Mouse (Mus musculus): Measurements from ENCODE around the gene Gm28035.

Gene Gm28035

DNA sequence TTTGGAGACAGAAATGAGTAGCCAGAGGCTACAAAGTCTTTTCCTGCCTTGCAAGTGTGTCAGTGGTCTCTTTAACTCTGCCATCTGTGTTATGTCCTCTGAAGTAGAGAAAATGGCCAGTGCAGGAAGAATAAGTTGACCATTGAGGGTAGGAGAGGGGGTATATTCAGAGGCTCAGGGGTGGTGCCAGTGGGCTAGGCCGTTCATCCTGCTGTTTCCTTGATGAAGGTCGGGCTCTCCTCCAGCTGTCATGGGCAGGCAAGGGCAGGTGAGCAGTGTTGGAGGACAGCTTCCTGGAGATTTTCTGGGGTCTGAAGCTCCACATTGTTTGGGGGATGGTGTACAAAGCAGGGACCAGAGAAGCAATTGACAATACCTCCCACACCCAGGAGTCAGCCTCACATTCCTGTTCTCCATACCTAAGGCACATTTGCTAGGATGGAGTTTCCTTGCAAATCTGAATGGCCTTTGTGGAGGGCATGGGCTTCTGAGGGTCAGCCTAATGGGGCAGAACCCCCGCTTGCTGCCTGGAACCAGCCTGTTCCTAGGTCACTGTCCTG, 1.4 kb upstream of the Gm28035 start:
- DNase-seq (ENCODE audit: low spot score), result no peak

DNA sequence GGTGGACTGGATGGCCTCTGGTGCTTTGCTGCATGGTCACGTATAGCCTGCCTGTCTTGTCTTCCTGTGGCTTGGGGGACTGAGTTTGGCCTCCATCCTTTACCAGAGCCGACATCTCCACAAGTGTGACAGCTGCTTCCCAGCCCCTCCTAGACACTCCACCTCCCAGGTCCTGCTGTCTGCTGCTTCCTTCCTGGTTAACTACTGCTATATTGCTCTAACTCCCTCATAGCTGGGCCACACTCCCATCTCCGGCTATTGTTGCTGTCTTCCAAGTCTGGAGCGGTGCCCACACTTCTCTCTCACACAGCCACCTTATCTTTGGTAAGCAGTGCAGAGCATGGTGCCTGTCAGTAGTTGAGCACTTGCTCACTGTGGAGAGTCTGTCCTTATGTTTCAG, 590 bp upstream of the Gm28035 start:
- no peak for DNase-seq (ENCODE audit: low spot score)

DNA sequence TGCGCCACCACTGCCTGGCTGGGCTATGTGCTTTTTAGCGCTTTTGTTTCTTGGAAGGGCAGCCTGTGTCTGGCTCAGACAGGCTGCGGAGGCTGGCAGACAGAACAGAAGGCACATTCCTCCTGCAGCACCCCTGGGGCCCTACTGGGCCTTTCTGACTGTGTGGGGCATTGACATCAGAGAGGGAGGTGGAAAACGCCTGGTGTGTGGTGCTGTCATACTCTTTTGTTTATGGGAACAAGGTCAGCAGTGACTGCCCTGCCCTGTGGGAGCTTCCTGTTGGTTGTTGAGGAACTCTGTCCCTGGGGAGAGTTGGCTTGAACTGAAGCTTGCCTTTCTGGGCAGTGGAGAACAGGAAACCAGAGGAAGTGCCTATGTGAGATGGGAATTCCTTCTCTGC, 2.1 kb downstream of the Gm28035 start:
- DNase-seq (ENCODE audit: low spot score), result no peak

DNA sequence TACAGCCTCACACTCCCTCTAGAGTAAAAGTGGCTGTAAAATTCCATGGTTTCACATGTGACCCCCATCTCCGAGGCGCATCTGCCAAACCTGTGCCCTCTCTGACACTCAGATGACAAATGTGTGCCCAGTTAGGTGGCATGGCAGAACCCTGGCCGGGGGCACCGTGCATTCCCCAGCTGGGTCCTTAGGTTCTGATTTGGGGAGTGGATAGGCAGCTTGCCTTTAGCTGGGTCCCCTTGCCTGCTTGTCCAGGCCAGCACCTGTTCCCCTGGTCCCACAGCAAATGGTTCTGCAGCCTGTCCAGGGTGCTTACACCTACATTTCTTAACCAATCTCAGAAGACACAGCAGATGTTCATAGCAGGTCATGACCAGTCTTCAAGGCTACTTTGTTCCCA, 3.0 kb downstream of the Gm28035 start:
- DNase-seq (ENCODE audit: low spot score), result no peak

DNA sequence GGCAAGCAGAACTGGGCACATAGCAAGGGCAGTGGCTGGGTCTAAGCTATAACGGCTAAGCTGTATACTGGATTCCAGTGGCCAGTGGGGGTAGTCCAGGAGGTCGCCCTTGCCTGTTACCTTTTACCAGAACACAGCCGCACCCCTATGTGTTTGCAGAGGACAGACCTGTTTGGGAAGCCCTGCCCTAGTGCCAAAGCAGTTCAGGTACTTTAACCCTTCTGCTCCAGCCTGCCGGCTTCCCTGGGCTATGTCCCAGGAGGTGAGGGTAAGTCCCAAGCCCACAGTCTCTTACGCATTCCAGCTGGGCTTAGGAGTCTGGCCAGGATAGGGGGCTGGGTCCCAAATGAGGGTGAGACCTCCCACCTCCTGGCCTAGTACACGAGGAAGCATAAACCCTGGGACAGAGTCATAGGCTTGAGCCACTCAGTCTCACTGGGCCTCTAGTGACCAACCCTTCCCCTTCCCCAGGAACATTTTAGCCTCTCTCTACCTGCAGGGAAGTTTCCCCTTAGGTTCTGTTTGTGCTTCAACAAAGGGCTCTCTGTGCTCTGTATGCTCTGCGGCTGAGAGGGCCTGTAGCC, 4.3 kb downstream of the Gm28035 start:
- DNase-seq (ENCODE audit: low spot score), result no peak

DNA sequence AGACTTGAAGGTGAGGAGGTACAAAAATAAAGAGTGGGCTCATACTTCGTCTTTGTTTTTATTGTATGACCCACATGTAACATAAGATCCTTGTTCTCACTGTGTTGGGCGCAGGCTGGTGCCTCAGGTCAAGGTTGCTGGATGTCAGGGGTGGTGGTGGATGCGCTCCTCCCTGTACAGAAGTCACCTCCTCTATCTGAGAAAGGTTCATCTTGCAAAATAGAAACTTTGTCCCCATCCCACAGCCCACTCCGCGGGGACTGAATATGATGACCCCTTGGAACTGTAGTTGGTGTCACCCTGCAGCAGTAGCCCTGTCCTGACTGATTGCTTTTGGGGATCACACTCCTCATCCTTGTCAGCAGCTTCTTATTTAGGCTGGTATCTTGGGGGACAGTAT, 6.7 kb downstream of the Gm28035 start:
- DNase-seq (ENCODE audit: low spot score), result no peak

DNA sequence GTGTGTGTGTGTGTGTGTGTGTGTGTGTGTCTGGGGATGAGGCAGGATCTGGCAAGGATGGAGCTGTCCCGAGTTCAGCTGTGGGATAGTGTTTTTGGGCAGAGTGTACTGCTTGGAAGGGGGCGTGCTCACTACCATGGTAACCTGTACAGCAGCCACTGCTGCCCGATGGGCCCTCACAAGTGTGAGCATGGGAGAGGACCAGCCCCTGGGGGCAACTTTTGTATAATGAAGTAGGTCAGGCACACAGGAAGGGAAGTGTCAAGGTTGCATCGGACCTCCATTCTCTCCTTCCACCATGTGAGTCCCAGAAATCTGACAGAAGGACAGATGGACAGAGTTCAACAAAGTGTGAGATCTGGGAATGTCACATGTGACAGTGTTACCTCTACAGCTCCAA, 7.3 kb downstream of the Gm28035 start:
- DNase-seq (ENCODE audit: low spot score), result no peak

DNA sequence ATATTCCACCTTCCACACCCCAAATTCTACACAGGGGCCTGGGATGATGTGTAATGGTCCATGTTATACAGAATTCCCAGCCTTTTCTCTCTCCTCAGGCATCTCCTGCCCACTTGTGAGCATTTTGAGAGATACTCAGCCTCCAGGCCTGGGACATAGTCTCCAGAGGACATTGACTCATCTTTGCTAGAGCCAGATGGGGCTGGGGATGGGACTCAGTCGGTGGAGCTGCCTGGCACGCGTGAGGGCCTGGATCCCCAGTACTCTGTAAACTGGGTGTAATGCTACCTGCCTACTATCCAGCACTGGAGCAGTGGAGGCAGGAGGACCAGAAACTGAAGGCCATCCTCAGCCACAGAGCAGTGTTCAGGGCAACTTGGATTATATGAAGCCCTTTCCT, 8.8 kb downstream of the Gm28035 start:
- no peak for DNase-seq (ENCODE audit: low spot score)

DNA sequence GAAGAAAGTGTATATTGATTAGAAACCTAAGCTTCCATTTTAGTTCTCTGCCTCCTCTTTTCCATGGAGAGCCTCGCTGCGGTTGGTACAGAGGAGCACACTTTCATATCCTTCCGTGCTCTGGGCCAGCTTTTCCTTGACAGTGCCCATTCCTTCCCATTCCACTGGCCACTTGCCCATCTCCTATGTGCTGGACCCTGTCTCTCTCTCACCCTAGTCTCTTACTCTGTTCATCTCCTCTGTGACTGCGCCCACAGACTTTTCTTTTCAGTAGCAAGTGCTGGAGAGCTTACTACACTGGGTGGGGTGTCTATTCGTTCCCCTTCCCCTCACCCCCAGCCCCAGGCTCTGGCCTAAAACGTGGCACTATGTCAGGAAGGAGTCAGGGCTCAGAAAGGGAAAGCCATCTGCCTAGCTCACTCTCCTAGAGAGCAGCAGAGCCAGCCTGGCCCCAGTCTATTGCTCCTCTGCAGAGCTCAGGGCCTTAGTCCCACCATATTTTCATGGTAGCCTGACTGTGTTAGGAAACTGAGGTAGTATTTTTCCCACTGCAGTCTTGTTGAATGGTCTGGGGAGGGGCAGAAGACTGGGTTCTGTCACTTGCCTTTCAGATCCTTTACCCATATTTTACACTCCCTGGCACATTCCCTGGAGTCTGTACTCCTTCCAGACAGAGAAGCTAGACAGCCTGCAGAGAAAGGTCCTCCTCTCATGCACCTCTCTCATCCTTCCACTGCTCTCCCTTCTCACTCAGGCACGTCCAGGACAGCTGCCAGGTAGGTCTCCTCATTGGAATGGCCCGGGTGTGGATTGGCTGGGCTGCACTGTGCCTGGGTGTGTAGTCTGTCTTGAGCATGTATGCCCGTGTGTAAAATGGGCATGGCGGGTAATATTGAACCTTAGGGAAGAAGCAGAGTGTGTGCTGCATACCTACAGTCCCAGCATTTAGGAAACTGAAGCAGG, 10.1 kb downstream of the Gm28035 start:
- no peak for DNase-seq (ENCODE audit: low spot score)

DNA sequence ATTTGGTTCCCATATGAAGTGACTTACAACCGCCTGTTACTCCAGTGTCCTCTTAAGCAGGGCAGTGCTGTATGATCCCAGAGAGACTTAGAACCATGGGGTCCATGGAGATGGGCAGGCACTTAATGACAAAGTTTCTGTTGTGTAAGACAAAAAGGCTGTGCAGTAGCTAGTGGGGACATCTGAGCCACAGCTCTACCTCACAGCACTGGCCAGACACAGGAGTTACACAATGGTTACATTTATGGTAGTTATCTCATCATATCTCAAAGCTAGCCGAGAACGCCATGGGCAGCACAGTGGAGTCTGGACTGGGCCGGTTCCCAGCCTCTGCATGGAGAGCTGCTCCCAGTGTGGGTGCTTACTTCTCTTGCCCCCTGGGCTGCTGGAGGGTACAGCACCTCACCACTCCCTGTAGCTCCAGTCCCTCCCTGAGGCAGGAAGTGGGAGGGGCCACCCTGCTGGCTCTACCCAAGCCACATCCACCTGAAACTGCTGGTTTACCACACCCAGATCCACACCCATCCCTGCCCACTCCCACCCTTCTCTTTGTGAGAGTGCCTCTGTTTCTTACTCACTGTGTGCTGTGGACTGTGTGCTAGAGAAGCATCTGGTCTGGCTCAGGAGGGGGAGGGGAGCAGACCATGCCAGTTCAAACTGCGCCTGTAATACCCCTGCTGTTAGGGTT, 11.2 kb downstream of the Gm28035 start:
- no peak for DNase-seq (ENCODE audit: low spot score)

DNA sequence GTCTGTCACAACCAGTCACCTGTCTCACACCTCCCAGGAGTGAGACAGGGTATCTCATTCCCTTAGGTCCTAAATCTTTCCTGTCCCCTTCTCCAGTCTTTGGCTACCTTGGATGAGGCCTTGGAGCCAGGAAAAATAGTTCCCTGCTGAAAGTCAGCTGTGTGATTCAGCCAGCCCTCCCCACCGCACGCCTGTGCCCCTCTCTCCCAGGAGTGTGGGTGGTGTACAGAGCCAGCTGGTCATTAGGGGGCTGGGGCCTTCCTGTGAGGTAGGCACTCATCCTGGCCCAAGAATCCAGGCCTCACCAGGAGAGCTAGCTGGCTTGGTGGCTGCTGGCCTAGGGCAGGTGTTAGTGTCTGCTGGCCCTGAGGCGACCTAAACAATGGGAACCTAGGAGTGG, 12.2 kb downstream of the Gm28035 start:
- no peak for DNase-seq (ENCODE audit: low spot score)

DNA sequence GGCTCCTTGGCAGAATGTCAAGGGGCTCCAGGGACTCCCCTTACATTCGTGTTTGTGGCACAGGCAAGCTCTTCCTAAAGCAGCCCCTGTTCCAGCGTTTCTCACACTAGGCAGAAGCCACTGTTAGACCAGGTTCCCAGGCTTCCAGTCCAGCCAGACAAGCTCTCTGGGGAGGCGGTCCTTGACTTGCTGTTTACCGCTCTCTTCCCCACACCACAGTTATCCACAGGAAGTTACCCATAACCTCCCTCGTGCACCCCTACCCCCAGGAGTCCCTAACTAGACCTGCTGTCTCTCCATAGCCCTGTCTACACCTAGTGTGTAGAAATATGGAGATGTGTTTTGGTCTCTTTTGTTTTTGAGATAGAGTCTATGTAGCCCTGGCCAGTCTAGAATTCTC, 13.4 kb downstream of the Gm28035 start:
- DNase-seq (ENCODE audit: low spot score), result no peak

DNA sequence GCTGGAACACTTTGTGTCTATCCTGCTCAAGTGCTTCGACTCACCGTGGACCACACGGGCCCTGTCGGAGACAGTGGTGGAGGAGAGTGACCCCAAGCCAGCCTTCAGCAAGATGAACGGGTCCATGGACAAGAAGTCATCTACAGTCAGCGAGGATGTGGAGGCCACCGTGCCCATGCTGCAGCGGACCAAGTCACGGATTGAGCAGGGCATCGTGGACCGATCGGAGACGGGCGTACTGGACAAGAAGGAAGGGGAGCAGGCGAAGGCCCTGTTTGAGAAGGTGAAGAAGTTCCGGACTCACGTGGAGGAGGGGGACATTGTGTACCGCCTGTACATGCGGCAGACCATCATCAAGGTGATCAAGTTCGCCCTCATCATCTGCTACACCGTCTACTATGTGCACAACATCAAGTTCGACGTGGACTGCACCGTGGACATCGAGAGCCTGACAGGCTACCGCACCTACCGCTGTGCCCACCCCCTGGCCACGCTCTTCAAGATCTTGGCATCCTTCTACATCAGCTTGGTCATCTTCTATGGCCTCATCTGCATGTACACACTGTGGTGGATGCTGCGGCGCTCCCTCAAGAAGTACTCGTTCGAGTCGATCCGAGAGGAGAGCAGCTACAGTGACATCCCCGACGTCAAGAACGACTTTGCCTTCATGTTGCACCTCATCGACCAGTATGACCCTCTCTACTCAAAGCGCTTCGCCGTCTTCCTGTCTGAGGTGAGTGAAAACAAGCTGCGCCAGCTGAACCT, 15.4 kb downstream of the Gm28035 start:
- no peak for DNase-seq (ENCODE audit: low spot score)

DNA sequence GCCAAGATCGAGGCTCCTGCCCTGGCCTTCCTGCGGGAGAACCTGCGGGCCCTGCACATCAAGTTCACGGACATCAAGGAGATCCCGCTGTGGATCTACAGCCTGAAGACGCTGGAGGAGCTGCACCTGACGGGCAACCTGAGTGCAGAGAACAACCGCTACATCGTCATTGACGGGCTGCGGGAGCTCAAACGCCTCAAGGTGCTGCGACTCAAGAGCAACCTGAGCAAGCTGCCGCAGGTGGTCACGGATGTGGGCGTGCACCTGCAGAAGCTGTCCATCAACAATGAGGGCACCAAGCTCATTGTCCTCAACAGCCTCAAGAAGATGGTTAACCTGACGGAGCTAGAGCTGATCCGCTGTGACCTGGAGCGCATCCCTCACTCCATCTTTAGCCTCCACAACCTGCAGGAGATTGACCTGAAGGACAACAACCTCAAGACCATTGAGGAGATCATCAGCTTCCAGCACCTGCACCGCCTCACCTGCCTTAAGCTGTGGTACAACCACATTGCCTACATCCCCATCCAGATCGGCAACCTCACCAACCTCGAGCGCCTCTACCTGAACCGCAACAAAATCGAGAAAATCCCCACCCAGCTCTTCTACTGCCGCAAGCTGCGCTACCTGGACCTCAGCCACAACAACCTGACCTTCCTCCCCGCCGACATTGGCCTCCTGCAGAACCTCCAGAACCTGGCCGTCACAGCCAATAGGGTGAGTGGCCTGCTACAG, 16.4 kb downstream of the Gm28035 start:
- DNase-seq (ENCODE audit: low spot score), result no peak

DNA sequence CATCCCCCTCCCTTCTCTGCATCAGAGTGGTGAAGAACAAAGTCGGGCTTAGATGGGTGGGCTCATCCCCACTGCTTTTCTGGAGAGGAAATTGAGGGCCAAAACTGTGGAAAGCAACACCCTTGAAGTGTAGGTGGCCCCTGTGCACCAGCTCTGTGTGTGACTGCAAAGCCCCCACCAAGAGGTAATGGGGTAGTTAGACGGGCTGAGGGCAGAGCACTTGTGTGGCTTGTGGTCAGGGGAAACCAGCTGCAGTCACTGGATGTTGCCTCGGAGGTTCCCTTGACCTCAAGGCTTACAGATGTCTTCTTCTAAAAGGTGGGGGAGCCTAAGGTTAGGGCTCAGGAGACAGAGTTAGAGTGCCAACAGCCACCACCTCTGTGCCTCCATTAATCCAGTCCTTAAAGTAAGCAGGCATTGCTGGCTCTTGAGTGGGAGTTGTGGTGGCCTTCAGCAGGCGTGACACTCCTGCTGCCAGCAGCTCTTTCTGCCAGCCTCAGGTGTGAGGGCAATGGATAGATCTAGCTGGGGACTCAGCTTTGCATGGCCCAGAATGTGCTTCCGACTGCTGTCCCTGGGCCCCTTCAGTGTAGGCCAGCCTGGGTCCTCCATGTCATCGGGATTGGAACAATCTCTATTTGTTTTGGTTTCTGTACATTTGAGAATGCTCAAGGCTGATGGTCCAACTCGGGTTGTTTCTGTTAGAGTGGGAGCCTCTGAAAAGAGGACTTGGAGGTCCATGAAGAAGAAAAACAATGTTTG, 17.5 kb downstream of the Gm28035 start:
- no peak for DNase-seq (ENCODE audit: low spot score)

DNA sequence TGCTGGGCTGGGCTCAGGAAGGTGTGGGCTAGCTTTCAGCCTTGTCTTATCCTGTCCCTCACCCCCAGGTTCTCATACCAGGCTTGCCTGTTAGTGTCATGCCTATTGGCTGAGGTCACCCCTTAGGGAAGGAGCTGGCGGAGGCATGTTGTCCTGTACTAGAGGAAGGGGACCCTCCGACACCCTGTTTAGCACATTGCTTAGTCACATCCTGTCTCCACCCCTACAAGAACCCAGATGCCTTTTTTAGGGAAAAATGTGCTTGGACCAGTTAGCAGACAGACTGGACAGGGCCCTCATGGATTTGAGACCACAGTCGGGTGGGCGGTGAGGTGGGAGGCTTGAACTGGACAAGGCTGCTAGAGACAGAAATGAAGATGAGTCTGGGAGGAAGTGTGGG, 18.2 kb downstream of the Gm28035 start:
- DNase-seq (ENCODE audit: low spot score), result no peak

DNA sequence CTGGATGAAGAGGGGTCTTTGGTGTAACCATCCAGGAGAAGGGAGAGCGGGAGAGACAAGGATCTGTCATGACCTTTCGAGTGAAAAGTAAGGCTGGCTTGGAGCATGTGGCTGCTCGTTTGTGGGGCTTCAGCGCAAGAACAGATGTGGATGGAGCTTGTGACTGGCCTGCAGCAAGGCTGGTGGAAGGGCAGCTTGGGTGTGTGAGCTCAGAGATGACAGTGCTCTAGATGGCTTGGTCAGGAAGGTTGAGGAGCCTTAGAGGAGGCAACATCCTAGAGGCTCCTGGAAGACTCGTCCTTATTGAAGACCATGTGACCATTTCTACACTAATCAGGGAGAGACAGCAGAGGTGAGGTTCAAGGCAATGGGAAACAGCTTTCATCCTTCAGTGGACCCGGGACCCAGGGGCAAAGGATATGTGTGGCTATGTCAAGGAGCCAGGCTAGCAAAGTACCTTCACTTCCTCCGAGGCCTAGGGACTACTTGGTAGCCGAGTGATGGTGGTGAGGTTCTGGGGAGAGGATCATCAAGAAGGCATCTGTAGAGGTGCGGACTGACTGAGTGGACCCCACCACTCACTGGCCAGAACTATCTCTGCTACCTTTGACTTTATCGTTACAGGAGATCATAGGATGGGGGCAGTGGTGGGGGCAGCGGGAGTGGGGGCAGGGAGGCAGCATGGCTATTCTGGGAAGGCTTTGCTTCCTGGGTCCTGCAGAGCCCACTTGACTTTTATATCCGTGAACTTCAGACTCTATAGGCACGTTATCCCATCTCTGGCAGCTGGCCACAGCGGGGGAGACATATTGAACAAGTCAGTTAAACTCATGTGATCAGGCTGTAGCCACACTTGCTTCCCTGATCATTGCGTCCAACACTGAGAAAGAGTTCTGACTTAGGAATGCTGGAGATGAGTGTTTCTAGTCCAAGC, 19.0 kb downstream of the Gm28035 start:
- no peak for DNase-seq (ENCODE audit: low spot score)

DNA sequence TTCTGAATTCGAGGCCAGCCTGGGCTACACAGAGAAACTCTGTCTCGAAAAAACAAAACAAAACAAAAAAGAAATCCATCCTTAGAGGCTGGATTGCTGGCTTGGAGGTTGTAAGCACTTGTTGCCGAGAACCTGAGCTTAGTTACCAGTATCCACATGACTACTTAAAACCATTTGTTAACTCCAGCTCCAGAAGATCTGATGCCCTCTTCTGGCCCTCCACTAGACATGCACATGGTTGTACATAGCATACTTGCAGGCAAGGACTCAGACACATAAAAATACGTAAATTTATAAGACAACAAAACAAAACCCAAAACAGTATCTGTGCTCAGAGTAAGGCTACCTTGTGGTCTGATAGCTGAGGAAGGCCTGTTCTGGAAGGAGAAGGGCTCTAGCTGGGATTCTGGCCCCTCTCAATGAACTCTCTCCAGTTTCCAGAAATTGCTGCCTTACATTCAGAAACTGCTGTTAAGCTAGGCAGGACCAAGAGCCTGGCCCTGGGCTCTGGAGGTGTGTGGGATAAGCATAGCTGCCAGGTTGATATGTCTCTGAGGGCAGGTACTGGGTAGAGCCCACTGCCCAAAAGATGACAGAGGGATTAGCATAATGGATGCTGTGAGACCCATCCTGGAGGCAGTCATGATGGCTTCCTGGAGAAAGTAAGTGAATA, 20.8 kb downstream of the Gm28035 start:
- DNase-seq (ENCODE audit: low spot score), result no peak

Data from urinary bladder, postnatal 10 days (tissue).